Comparison of ENCODE assay signal across 15 mouse cellular contexts in genomic region chr7:28505585-28505984, GRCm38 (mm10). TPM values are rescaled to one million over a fixed set of nuclear protein-coding genes. Genes with fewer than 3 reads are reported as not detected.
DNase-seq lines count a peak whose midpoint lies in the region.
"Had no signal": no experiment of that assay in that cellular context is flagged by ENCODE, and none has a peak within 500 bp of the region (broad histone marks: within the 10 kb centered on the region; RNA-seq: fewer than 3 reads in every experiment).

No protein-coding gene starts in this region.

- no peaks in the 10 kb centered on the region for H3K36me3 ChIP-seq in heart, embryonic 10.5 days
- H3K36me3 ChIP-seq: hindbrain, embryonic 15.5 days; liver, embryonic 15.5 days had no signal

- no peak overlapping the region for H3K27ac ChIP-seq in heart, embryonic 10.5 days
- H3K27ac ChIP-seq: hindbrain, embryonic 15.5 days; liver, embryonic 15.5 days had no signal

- H3K4me3 ChIP-seq in heart, embryonic 10.5 days, result no peak overlapping the region
- H3K4me3 ChIP-seq: hindbrain, embryonic 15.5 days; liver, embryonic 15.5 days had no signal

- H3K27me3 ChIP-seq in heart, embryonic 10.5 days (ENCODE audit: insufficient read depth, poor library complexity, severe bottlenecking), result peaks cover 4% of the 10 kb centered on the region; the same call in 1 of the 2 replicates
- H3K27me3 ChIP-seq: hindbrain, embryonic 15.5 days; liver, embryonic 15.5 days had no signal

- no peaks in the 10 kb centered on the region for H3K4me1 ChIP-seq in heart, embryonic 10.5 days
- H3K4me1 ChIP-seq: hindbrain, embryonic 15.5 days; liver, embryonic 15.5 days had no signal

- 5% methylated on average over 5 of the region's 5 CpGs for WGBS in heart, embryonic 10.5 days

- intact Hi-C loops in heart, postnatal 25 days (cut with DNase I), result no loop called here

- peak; percentile 32 for DNase-seq in heart, postnatal 4 days
- no peak for DNase-seq in heart, embryonic 10.5 days (ENCODE audit: low spot score)
- DNase-seq in testis, postnatal 10 days (ENCODE audit: low spot score), result peak; percentile 70
- no peak for DNase-seq in testis, postnatal 14 days (ENCODE audit: low spot score)
- DNase-seq in embryo, embryonic 11 days, result peak; percentile 50
- DNase-seq in yolk sac, embryonic 10.5 days (ENCODE audit: low spot score), result peak; percentile 36
- DNase-seq in layer of hippocampus, postnatal 14 days (ENCODE audit: low spot score in 2 of 2), result no peak
- no peak for DNase-seq in heart, postnatal 25 days (ENCODE audit: low spot score)
- DNase-seq: cerebellum, postnatal 36 days; heart, adult 11 months; layer of hippocampus, postnatal 36 days; midbrain, embryonic 14.5 days had no signal

- 0 out of 2 replicates have a peak, but pooled peaks cover 3% of the 10 kb centered on the region for H3K9me3 ChIP-seq in heart, embryonic 10.5 days
- H3K9me3 ChIP-seq: liver, embryonic 15.5 days had no signal

RNA-seq across cellular contexts. Expression of gene Ifnl2, which starts 4.7 kb away (rescaled TPM):
- total RNA-seq in heart, postnatal 4 days (2021), result not detected
- not detected in 2 replicates for polyA plus RNA-seq in heart, embryonic 10.5 days (2016; fragmentation: Nextera tagmentation; extraction: Ambion mirVana)
- total RNA-seq in layer of hippocampus, postnatal 14 days (2021), result not detected
- total RNA-seq in heart, postnatal 25 days (2021), result not detected
- total RNA-seq: layer of hippocampus, postnatal 36 days had no signal
- polyA plus RNA-seq: forebrain, embryonic 14.5 days; hindbrain, embryonic 15.5 days; liver, embryonic 15.5 days; midbrain, embryonic 14.5 days had no signal

RNA-seq across cellular contexts. Expression of gene Ifnl3, which starts 17.1 kb away (rescaled TPM):
- total RNA-seq in heart, postnatal 4 days (2021), result not detected
- polyA plus RNA-seq in heart, embryonic 10.5 days (2016; fragmentation: Nextera tagmentation; extraction: Ambion mirVana), result not detected in 2 replicates
- not detected for total RNA-seq in layer of hippocampus, postnatal 14 days (2021)
- total RNA-seq in heart, postnatal 25 days (2021), result not detected
- total RNA-seq: layer of hippocampus, postnatal 36 days had no signal
- polyA plus RNA-seq: forebrain, embryonic 14.5 days; hindbrain, embryonic 15.5 days; liver, embryonic 15.5 days; midbrain, embryonic 14.5 days had no signal

RNA-seq across cellular contexts. Expression of gene Sycn, which starts 35.1 kb away (rescaled TPM):
- total RNA-seq in heart, postnatal 4 days (2021), result not detected
- not detected in 2 replicates for polyA plus RNA-seq in heart, embryonic 10.5 days (2016; fragmentation: Nextera tagmentation; extraction: Ambion mirVana)
- not detected for total RNA-seq in layer of hippocampus, postnatal 14 days (2021)
- not detected for total RNA-seq in heart, postnatal 25 days (2021)
- total RNA-seq: layer of hippocampus, postnatal 36 days had no signal
- polyA plus RNA-seq: forebrain, embryonic 14.5 days; hindbrain, embryonic 15.5 days; liver, embryonic 15.5 days; midbrain, embryonic 14.5 days had no signal

RNA-seq across cellular contexts. Expression of gene Nccrp1, which starts 41.5 kb away (rescaled TPM):
- total RNA-seq in heart, postnatal 4 days (2021), result not detected
- polyA plus RNA-seq in heart, embryonic 10.5 days (2016; fragmentation: Nextera tagmentation; extraction: Ambion mirVana), result not detected in 2 replicates
- under 1 TPM; 0.33 to 0.62 TPM for total RNA-seq in layer of hippocampus, postnatal 14 days (2021)
- total RNA-seq in heart, postnatal 25 days (2021), result not detected
- polyA plus RNA-seq: forebrain, embryonic 14.5 days; liver, embryonic 15.5 days had no signal

RNA-seq across cellular contexts. Expression of gene Lrfn1, which starts 53.8 kb away (rescaled TPM):
- 1 to 10 TPM; 2.5 to 3.3 TPM for total RNA-seq in heart, postnatal 4 days (2021)
- 1.5 and 1.9 TPM in 2 replicates for polyA plus RNA-seq in heart, embryonic 10.5 days (2016; fragmentation: Nextera tagmentation; extraction: Ambion mirVana)
- 10 to 100 TPM; 80.1 to 83.1 TPM for total RNA-seq in layer of hippocampus, postnatal 14 days (2021)
- total RNA-seq in heart, postnatal 25 days (2021), result under 1 TPM; 0.68 to 0.84 TPM

Comparison
In these comparisons a context has a peak if more than half of its experiments do, and no peak if none do; other contexts are left out.
1. DNase-seq: peak in heart, postnatal 4 days (single experiment), testis, postnatal 10 days (single experiment), embryo, embryonic 11 days (single experiment) and yolk sac, embryonic 10.5 days (single experiment); none in heart, embryonic 10.5 days (single experiment), testis, postnatal 14 days (single experiment), layer of hippocampus, postnatal 14 days (0 of 2) and heart, postnatal 25 days (single experiment).